Mouse (Mus musculus): Measurements from ENCODE around the gene Gm49393.
"Not testable (repeated sequence)": the region's sequence is repeated elsewhere in the genome, so short reads cannot be mapped to it uniquely, and the experiment has no call there.

Gm49393 gene

GRCm38 (mm10) chr13:60935490-60935889, at the start of gene Gm49393:
TSS of gene Gm49393 (minus strand) at chr13:60935590.
- not testable (repeated sequence) for DNase-seq (ENCODE audit: low read depth)

DNA sequence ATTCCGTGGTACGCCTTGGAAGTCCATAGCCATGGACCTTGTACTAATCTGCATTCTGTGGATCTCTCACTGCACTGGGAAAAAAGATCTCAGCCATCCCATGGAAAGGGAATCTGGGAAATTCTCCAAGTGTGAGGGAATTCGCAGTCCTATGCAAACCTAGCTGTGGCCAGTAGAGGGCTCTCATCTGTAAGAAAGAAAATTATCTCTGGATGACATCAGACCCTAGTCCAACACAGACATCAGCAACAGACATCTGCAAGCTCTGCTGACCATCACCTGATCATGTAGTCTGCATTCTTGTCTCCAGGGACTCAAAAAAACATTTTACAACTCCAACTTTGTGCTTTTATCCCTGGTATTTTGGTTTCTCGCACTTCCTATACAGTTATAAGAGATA, 36.9 kb upstream of the Gm49393 start:
- not testable (repeated sequence) for DNase-seq (ENCODE audit: low read depth)

DNA sequence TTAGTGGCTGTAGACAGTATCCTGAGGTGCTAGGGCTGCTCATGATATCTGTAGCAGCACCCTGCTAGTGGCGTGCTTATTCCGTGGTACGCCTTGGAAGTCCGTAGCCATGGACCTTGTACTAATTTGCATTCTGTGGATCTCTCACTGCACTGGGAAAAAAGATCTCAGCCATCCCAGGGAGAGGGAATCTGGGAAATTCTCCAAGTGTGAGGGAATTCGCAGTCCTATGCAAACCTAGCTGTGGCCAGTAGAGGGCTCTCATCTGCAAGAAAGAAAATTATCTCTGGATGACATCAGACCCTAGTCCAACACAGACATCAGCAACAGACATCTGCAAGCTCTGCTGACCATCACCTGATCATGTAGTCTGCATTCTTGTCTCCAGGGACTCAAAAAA, 28.6 kb upstream of the Gm49393 start:
- DNase-seq (ENCODE audit: low read depth) = not testable (repeated sequence)

- DNase-seq (ENCODE audit: low read depth) = no peak
These were observed 26.3 kb upstream of the Gm49393 start for GRCm38 (mm10) chr13:60961706-60962105.

GRCm38 (mm10) chr13:60941884-60942283, 6.5 kb upstream of the Gm49393 start, which contains the start of gene Tpbpa:
TSS of gene Tpbpa (minus strand) at chr13:60941984.
- not testable (repeated sequence) for DNase-seq (ENCODE audit: low read depth)

- no peak for DNase-seq (ENCODE audit: low read depth)
These were observed 1.1 kb upstream of the Gm49393 start, which contains the start of the genes Gm49391 and Ctla2a for GRCm38 (mm10) chr13:60936500-60936901. TSS of gene Gm49391 (minus strand) at chr13:60936571. TSS of gene Ctla2a (minus strand) at chr13:60936625.

GRCm38 (mm10) chr13:60904780-60905179, 30.6 kb downstream of the Gm49393 start, which contains the start of gene Tpbpb:
TSS of gene Tpbpb (minus strand) at chr13:60904880.
- not testable (repeated sequence) for DNase-seq (ENCODE audit: low read depth)

GRCm38 (mm10) chr13:60897328-60897727, 38.1 kb downstream of the Gm49393 start, which contains the start of gene Ctla2b:
TSS of gene Ctla2b (minus strand) at chr13:60897447.
- no peak for DNase-seq (ENCODE audit: low read depth)

- DNase-seq (ENCODE audit: low read depth) = not testable (repeated sequence)
These were observed 38.6 kb downstream of the Gm49393 start, which contains the start of gene Gm49392 for GRCm38 (mm10) chr13:60896794-60897193. TSS of gene Gm49392 (minus strand) at chr13:60896894.

GRCm38 (mm10) chr13:60895406-60896160, 39.8 kb downstream of the Gm49393 start:
- no peak for DNase-seq (ENCODE audit: low read depth)

DNA sequence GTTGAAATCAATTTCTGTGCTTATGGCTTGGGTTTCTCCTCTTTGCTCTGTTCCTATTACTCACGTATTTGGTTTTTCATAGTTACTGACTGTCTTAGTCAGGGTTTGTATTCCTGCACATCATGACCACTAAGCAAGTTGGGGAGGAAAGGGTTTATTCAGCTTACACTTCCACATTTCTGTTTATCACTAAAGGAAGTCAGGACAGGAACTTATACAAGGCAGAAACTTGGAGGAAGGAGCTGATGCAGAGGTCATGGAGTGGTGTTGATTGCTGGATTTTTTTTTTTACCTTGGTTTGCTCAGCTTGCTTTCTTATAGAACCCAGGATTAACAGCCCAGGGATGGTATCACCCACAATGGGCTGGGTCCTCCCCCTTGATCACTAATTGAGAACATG, 43.1 kb downstream of the Gm49393 start:
- no peak for DNase-seq (ENCODE audit: low read depth)

- no peak for DNase-seq (ENCODE audit: low read depth)
These were observed 71.1 kb downstream of the Gm49393 start, which contains the start of gene 4930486L24Rik for GRCm38 (mm10) chr13:60864281-60864680. TSS of gene 4930486L24Rik (minus strand) at chr13:60864475.

DNA sequence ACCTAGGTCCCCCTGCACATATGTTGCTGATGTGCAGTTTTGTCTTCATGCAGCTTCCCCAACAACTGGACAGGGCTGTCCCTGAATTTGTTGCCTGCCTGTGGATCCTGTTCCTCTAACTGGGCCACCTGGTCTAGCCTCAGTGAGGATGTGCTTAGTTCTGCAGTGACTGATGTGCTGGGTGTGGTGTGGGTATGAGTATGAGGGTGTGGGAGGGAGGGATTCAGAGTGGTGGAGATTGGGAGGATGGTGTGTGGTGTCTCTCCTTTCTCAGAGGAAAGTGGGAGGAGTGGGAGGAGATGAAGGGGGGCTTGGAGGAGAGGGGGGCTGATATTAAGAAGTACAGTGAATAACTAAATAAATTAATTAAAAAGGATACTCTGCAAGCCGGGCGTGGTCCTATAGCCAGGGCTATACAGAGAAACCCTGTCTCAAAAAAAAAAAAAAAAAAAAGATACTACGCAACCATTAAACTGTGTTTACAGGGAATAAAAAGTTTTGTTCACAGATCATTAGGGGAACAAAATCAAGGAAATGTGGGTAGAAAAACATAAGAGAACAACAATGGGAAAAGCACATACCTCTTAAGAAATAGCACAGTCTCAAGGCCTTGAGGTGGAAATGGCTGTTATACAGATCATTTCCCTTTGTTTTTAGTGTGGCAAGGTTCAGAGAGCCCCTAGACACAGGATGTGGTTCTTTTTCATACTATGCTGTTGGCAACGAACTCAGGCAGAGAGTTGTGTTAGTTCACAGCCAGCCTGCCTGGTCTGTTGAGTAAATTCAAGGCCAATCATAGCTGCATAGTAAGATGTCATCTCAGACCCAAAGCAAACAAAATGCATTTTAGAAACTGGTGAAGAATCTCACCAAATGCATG, 86.9 kb downstream of the Gm49393 start:
- no peak for DNase-seq (ENCODE audit: low read depth)

- no peak for DNase-seq (ENCODE audit: low read depth)
These were observed 92.2 kb downstream of the Gm49393 start for GRCm38 (mm10) chr13:60843153-60843552.

GRCm38 (mm10) chr13:60842703-60843102, 92.7 kb downstream of the Gm49393 start:
- DNase-seq (ENCODE audit: low read depth) = no peak

DNA sequence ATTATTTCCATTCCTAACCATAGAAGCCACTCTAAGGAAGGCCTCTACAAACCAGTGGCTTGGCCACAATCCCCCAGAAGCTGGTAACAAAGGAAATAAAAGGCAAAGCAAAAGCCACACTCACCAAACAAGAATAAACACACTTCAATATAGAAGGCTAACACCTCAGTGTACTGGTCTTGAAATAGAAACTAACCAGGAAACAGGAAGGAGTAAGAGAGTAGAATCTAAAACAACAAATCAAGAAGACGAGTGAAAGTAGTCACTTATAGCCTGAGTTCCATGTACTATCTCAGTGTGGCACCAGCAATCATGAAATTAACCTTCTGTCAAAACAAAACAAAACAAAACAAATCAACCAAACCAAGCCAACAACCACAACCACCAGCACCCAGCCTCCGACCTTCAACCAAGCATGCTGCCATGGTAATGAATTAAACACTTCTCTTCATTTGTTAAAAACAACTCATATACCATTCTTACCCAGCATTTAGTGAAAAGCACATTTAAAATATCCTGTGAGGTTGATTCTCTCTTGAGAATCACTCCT, 96.0 kb downstream of the Gm49393 start:
- no peak for DNase-seq (ENCODE audit: low read depth)

- no peak for DNase-seq (ENCODE audit: low read depth)
These were observed 109.3 kb downstream of the Gm49393 start for GRCm38 (mm10) chr13:60826052-60826451.

- DNase-seq (ENCODE audit: low read depth) = no peak
These were observed 114.8 kb downstream of the Gm49393 start for GRCm38 (mm10) chr13:60820486-60821175.

DNA sequence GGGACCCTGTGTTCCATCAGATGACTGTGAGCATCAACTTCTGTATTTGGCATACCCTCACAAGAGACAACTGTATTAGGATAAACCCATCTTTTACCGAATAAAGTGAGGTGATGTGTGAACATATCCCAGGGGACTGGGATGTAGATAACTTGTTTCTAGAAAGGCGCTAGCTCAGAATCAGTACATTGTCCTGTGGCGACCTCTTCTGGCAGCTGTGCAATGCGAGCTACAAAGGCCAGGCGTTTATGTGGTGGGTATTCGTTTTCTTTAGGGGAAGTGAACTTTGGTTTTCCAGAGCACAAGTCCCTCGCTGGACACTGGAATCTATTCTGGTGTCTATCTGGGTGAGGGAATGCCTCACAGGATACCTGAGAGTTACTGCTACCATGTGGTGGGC, 115.9 kb downstream of the Gm49393 start:
- DNase-seq (ENCODE audit: low read depth) = no peak

DNA sequence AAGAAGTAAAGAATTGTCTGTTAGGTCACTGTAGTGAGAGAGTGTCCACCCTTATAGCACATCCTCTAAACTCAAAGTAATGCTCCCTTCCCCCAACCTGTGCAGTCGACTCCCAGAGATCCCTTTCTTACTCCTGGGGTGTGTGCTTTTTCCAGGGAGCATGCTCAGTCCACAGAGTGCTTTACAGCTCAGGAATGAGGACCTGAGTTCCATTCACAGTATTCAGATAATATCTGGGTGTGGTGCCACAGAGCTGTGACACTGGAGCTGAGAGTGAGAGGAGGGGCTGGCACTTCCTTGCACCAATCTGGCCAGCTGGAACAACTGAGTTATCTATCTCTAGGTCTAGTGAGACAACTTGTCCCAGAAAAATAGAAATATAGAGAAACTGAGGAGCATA, 121.7 kb downstream of the Gm49393 start:
- DNase-seq (ENCODE audit: low read depth) = no peak

- no peak for DNase-seq (ENCODE audit: low read depth)
These were observed 122.6 kb downstream of the Gm49393 start for GRCm38 (mm10) chr13:60812768-60813167.
